Comparison of ENCODE assay signal across 10 mouse cellular contexts in the genomic region with DNA sequence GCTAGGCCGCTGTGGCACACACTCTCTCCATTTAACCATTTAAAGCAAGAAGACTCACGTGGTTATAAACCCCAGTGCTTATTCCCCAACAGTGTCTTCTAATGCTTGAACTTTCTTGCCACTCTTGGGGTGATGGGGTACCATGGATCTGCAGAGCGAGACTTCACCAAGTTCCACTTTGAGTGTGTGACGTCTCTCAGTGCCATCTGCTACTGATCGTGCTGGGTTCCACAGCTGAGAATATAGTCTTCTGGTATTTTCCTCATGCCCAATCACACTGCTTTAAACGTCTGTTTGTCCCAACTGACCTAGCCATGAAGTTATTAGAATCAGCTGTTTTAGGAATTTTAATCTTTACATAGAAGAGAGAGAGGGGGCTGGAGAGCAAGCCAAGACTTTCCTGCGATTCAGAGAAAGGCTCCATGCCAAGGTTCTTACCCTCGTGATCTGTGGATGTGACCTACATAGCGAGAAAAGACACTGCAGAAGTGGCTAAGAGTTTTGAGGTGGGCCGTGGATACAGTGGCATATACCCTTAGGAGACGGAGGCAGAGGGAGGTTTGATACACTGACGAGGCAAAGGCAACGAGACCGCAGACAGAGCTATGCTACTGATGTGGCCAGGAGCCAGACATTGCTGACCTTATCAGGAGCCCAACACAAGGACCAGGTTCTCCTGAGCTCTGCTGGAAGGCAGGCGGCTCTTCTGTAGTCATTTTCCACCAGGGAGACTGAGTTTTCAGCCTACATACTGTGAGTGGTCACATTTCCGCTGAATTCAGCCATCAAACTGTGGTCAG. TPM values are rescaled to one million over a fixed set of nuclear protein-coding genes. Genes with fewer than 3 reads are reported as not detected.
DNase-seq lines count a peak whose midpoint lies in the region; ATAC-seq lines count a peak whose summit lies in the region.
"Had no signal": no experiment of that assay in that cellular context is flagged by ENCODE, and none has a peak within 500 bp of the region (broad histone marks: within the 10 kb centered on the region; RNA-seq: fewer than 3 reads in every experiment).

No protein-coding gene starts in this region.

- 0 out of 2 replicates have a peak, but pooled peaks cover 2% of the 10 kb centered on the region for H3K4me1 ChIP-seq in liver, embryonic 11.5 days (replicated peaks; ENCODE audit: control insufficient read depth, insufficient read depth, low read length)
- H3K4me1 ChIP-seq in forebrain, embryonic 12.5 days, result peaks cover 14% of the 10 kb centered on the region
- H3K4me1 ChIP-seq in forebrain, embryonic 10.5 days, result peaks cover 28% of the 10 kb centered on the region

- H3K36me3 ChIP-seq in liver, embryonic 11.5 days (ENCODE audit: control insufficient read depth, insufficient read depth, low read length), result no peaks in the 10 kb centered on the region
- no peaks in the 10 kb centered on the region for H3K36me3 ChIP-seq in forebrain, embryonic 12.5 days (replicated peaks)
- H3K36me3 ChIP-seq in forebrain, embryonic 10.5 days (replicated peaks), result no peaks in the 10 kb centered on the region
- H3K36me3 ChIP-seq: lung, embryonic 15.5 days had no signal

- H3K4me3 ChIP-seq in liver, embryonic 11.5 days (ENCODE audit: low read depth, low read length), result no peak overlapping the region
- no peak overlapping the region for H3K4me3 ChIP-seq in forebrain, embryonic 12.5 days (replicated peaks)
- H3K4me3 ChIP-seq in forebrain, embryonic 10.5 days, result no peak overlapping the region
- H3K4me3 ChIP-seq: lung, embryonic 15.5 days had no signal

- DNase-seq in kidney, postnatal 4 days, result peak; percentile 30 to 49
- no peak for DNase-seq in kidney, adult 11 months
- DNase-seq in adrenal gland, adult 8-10 months, result peak; percentile 42
- DNase-seq in liver, embryonic 11.5 days (ENCODE audit: low spot score), result no peak
- DNase-seq in layer of hippocampus, postnatal 25 days (ENCODE audit: extremely low spot score in 1 of 2, low spot score in 1 of 2), result no peak
- no peak for DNase-seq in forebrain, embryonic 10.5 days (ENCODE audit: extremely low spot score, low spot score)

- ATAC-seq in erythroblast, adult 5-6 weeks (replicated peaks; ENCODE audit: low FRiP score, poor library complexity, severe bottlenecking), result peak; percentile 64
- ATAC-seq in liver, embryonic 11.5 days (replicated peaks; ENCODE audit: low FRiP score), result peak; percentile 84
- ATAC-seq in forebrain, embryonic 12.5 days (ENCODE audit: low FRiP score), result no peak

- 62% methylated on average over 16 of the region's 16 CpGs for WGBS in liver, embryonic 11.5 days
- WGBS in forebrain, embryonic 12.5 days, result 78% methylated on average over 16 of the region's 16 CpGs
- WGBS in forebrain, embryonic 10.5 days, result 78% methylated on average over 16 of the region's 16 CpGs

- no peak overlapping the region for H3K27ac ChIP-seq in liver, embryonic 11.5 days (ENCODE audit: low read depth, low read length)
- no peak overlapping the region for H3K27ac ChIP-seq in forebrain, embryonic 12.5 days
- H3K27ac ChIP-seq in forebrain, embryonic 10.5 days, result no peak overlapping the region
- H3K27ac ChIP-seq: lung, embryonic 15.5 days had no signal

- no peak overlapping the region for H3K9ac ChIP-seq in liver, embryonic 11.5 days (ENCODE audit: low read depth, low read length)
- H3K9ac ChIP-seq in forebrain, embryonic 12.5 days, result no peak overlapping the region
- H3K9ac ChIP-seq: lung, embryonic 15.5 days had no signal

- no peaks in the 10 kb centered on the region for H3K9me3 ChIP-seq in liver, embryonic 11.5 days (ENCODE audit: control insufficient read depth, low read length)
- no peaks in the 10 kb centered on the region for H3K9me3 ChIP-seq in forebrain, embryonic 12.5 days
- no peaks in the 10 kb centered on the region for H3K9me3 ChIP-seq in forebrain, embryonic 10.5 days
- H3K9me3 ChIP-seq: lung, embryonic 15.5 days had no signal

- no peaks in the 10 kb centered on the region for H3K27me3 ChIP-seq in liver, embryonic 11.5 days (replicated peaks; ENCODE audit: control insufficient read depth, insufficient read depth, low read length)
- H3K27me3 ChIP-seq in forebrain, embryonic 12.5 days, result no peaks in the 10 kb centered on the region
- no peaks in the 10 kb centered on the region for H3K27me3 ChIP-seq in forebrain, embryonic 10.5 days (ENCODE audit: poor library complexity, severe bottlenecking)
- H3K27me3 ChIP-seq: CH12.LX; lung, embryonic 15.5 days had no signal

- no peak overlapping the region for H3K4me2 ChIP-seq in liver, embryonic 11.5 days
- no peak overlapping the region for H3K4me2 ChIP-seq in forebrain, embryonic 12.5 days
- H3K4me2 ChIP-seq: lung, embryonic 15.5 days had no signal

RNA-seq across cellular contexts. Expression of a gene that starts 10.3 kb away (rescaled TPM):
- 10 to 100 TPM; 20.7 to 25.8 (median 22.3) TPM for total RNA-seq in adrenal gland, adult 8-10 months (2022)
- total RNA-seq in erythroblast, adult 5-6 weeks (2015; ENCODE audit: low replicate concordance), result 3.5 and 6.3 TPM in 2 replicates
- 8.3 and 11.6 TPM in 2 replicates for total RNA-seq in erythroblast, adult 5-6 weeks (2017; ENCODE audit: low replicate concordance)
- 39.0 and 39.4 TPM in 2 replicates for polyA plus RNA-seq in liver, embryonic 11.5 days (2014; fragmentation: Nextera tagmentation; extraction: Ambion mirVana)
- 55.1 and 57.1 TPM in 2 replicates for polyA plus RNA-seq in forebrain, embryonic 12.5 days (2016; fragmentation: Nextera tagmentation; extraction: Ambion mirVana)
- 10 to 100 TPM; 21.7 to 23.3 TPM for total RNA-seq in layer of hippocampus, postnatal 25 days (2021)
- 56.8 and 59.6 TPM in 2 replicates for polyA plus RNA-seq in forebrain, embryonic 10.5 days (2016; fragmentation: Nextera tagmentation; extraction: Ambion mirVana)

RNA-seq across cellular contexts. Expression of a gene that starts 21.2 kb away (rescaled TPM):
- 10 to 100 TPM; 31.4 to 49.5 (median 36.9) TPM for total RNA-seq in adrenal gland, adult 8-10 months (2022)
- total RNA-seq in erythroblast, adult 5-6 weeks (2015; ENCODE audit: low replicate concordance), result 8.4 and 11.7 TPM in 2 replicates
- total RNA-seq in erythroblast, adult 5-6 weeks (2017; ENCODE audit: low replicate concordance), result 4.9 and 17.6 TPM in 2 replicates
- 61.0 and 64.4 TPM in 2 replicates for polyA plus RNA-seq in liver, embryonic 11.5 days (2014; fragmentation: Nextera tagmentation; extraction: Ambion mirVana)
- polyA plus RNA-seq in forebrain, embryonic 12.5 days (2016; fragmentation: Nextera tagmentation; extraction: Ambion mirVana), result 167 and 177 TPM in 2 replicates
- total RNA-seq in layer of hippocampus, postnatal 25 days (2021), result 10 to 100 TPM; 28.4 TPM
- 132 and 144 TPM in 2 replicates for polyA plus RNA-seq in forebrain, embryonic 10.5 days (2016; fragmentation: Nextera tagmentation; extraction: Ambion mirVana)

Comparison
In these comparisons a context has a peak if more than half of its experiments do, and no peak if none do; other contexts are left out.
1. DNase-seq: peak in kidney, postnatal 4 days (2 of 2) and adrenal gland, adult 8-10 months (single experiment); none in kidney, adult 11 months (single experiment), liver, embryonic 11.5 days (single experiment), layer of hippocampus, postnatal 25 days (0 of 2) and forebrain, embryonic 10.5 days (single experiment).